Mouse (Mus musculus) lung, postnatal 0 days (tissue): ENCODE measurements at regions not wholly inside any gene's neighbourhood (a gene's known extent, or its start where the extent isn't known, plus 50 kb on each side); places are given as distances from the start of the nearest gene placed in this dataset.

ENCODE experiments used
- CTCF ChIP-seq: IDR thresholded peaks from 2 replicates; pipeline ENCODE4 v1.5.1; 2016; ENCODE audit warnings: antibody characterized with exemption, mild to moderate bottlenecking
- EP300 ChIP-seq: IDR thresholded peaks from 2 replicates; pipeline ENCODE4 v1.6.1; 2016; ENCODE audit warnings: antibody characterized with exemption, mild to moderate bottlenecking, control low read depth

DNA sequence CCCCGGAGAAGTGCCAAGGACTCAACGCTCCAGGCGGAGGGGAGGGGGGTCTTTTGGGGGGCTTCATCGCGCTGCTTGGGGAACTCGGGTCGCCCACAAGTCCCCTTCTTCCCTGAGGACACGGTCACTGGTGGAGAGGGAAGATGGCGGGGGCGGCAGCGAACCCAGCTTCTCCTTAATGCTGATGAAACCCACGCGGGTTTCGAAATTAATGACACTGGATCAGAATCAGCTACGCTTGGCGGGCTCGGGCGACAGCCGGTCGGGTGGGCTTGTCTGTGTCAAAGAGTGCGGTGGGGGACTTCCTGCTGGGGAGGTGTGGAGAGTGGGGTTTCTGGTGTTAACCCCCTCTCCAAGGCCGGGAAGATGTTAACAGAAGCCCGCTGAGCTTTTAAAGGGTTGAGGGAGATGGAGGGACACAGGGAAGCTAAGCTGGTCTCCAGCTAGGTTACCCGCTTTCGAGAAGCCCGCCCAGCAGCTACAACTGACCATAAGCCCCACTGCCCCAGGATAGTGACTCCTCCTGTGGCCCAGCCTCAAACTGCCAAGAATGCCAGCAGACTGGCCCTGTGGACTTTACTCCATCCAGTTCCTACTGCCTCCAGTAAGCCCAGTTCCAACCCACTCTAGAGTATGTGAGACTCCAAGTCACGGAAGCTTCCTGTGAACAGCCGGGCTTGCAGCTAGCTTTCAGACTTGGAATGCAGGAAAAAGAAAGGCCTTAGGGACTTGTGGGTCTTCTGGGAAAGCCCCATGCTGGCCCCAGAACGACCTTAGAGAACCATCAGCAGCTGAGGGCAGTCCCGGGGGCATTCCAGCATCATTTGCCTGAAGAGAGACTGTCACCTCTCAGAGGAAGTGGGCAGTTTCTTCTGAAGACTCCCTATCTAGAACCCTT, 337.7 kb downstream of the H2al1j start:
- TF ChIP-seq CTCF = no peak
- TF ChIP-seq EP300 = no peak
